Mouse (Mus musculus): Measurements from ENCODE around the gene Opcml. TPM values are rescaled to one million over a fixed set of nuclear protein-coding genes. Genes with fewer than 3 reads are reported as not detected.

The Opcml gene
- polyA plus RNA-seq, 1 experiment = not detected

DNA sequence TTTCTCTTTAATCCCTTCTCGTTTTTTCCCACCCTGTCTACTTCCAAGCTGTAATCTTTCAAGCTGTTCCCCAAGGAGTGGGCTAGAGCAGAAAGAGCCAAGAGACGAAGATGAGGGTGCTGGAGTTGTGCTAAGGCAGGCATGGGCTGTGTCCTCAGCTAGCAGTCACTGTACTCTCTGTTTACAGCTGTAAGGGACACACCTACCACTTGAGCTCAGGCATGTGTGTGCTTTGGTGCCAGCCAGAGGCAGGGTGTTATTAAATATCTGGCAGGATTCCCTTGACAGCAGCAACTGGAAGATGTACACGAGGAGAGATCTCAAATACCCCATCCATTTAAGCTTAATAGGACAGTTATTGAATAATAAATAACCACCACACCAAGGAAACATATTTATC is 490.4 kb downstream of the Opcml start:
- Histone ChIP-seq H3K9me3 (replicated peaks; ENCODE audit: control insufficient read depth, insufficient read depth, low read length, poor library complexity, severe bottlenecking) (no peaks in the 10 kb centered on the region), H3K4me1 (ENCODE audit: control insufficient read depth, insufficient read depth, low read length) (no peaks in the 10 kb centered on the region), H3K27ac (ENCODE audit: insufficient read depth, low read length) (no peak overlapping the region), H3K9ac (ENCODE audit: low read depth, poor library complexity, severe bottlenecking) (no peak overlapping the region), H3K36me3 (ENCODE audit: control insufficient read depth, insufficient read depth, low read length, poor library complexity, severe bottlenecking) (no peaks in the 10 kb centered on the region), H3K4me3 (ENCODE audit: low read depth, low read length) (no peak overlapping the region), H3K27me3 (ENCODE audit: control insufficient read depth, insufficient read depth, low read length, poor library complexity, severe bottlenecking) (no peaks in the 10 kb centered on the region)
- TF ChIP-seq POLR2A (IDR thresholded peaks at IDR 0.05; ENCODE audit: insufficient read depth, low read length) (no peak), EP300 (IDR thresholded peaks at IDR 0.05; ENCODE audit: insufficient read depth, low read depth, low read length) (no peak), CTCF (IDR thresholded peaks at IDR 0.05; ENCODE audit: low read depth, low read length) (no peak)

DNA sequence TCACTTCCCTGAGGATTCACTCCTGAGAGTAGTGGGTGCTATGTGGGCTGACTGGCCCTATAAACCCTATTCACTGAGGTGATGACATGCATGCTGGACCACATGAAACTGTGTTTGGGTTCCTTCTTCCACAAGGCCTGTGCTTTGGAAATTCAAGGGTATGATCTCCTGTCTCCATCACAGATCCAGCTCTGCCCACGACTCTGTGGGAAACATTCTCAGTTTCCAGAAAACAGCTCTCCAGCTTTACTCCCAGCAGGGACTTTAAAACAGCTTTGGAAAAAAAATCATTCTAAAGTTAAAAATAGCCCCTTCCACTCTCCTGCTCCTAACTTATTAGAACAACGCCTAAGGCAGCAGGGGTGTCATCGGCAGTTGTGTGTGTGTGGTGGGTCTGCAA is 491.0 kb downstream of the Opcml start:
- Histone ChIP-seq H3K4me1 (ENCODE audit: control insufficient read depth, insufficient read depth, low read length) (no peaks in the 10 kb centered on the region), H3K36me3 (ENCODE audit: control insufficient read depth, insufficient read depth, low read length, poor library complexity, severe bottlenecking) (no peaks in the 10 kb centered on the region), H3K27me3 (ENCODE audit: control insufficient read depth, insufficient read depth, low read length, poor library complexity, severe bottlenecking) (no peaks in the 10 kb centered on the region), H3K4me3 (ENCODE audit: low read depth, low read length) (no peak overlapping the region), H3K9ac (ENCODE audit: low read depth, poor library complexity, severe bottlenecking) (no peak overlapping the region), H3K27ac (ENCODE audit: insufficient read depth, low read length) (no peak overlapping the region), H3K9me3 (replicated peaks; ENCODE audit: control insufficient read depth, insufficient read depth, low read length, poor library complexity, severe bottlenecking) (no peaks in the 10 kb centered on the region)
- no peak for TF ChIP-seq EP300 (IDR thresholded peaks at IDR 0.05; ENCODE audit: insufficient read depth, low read depth, low read length)
- no peak for TF ChIP-seq CTCF (IDR thresholded peaks at IDR 0.05; ENCODE audit: low read depth, low read length)
- no peak for TF ChIP-seq POLR2A (IDR thresholded peaks at IDR 0.05; ENCODE audit: insufficient read depth, low read length)

DNA sequence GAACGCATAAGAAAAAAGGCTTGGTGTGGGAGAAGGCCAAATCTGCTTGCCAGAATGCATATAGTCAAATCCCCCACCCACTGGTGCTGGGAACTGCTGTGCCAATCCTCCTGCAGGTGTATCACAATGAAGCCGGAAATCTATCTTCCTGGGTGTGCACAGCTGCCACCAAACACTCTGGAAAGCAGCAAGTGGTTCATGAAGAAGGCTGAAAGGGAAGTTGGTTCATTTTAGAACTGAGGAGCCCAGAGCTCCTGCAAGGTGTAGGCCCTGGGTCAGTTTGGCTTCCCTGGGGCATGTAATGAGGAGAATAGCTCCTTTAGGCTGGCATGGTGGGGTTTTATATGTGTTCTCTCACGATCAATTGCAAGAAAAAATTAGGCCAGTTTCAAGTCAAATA is 494.4 kb downstream of the Opcml start:
- no peaks in the 10 kb centered on the region for H3K27me3 ChIP-seq (ENCODE audit: control insufficient read depth, insufficient read depth, low read length, poor library complexity, severe bottlenecking)

DNA sequence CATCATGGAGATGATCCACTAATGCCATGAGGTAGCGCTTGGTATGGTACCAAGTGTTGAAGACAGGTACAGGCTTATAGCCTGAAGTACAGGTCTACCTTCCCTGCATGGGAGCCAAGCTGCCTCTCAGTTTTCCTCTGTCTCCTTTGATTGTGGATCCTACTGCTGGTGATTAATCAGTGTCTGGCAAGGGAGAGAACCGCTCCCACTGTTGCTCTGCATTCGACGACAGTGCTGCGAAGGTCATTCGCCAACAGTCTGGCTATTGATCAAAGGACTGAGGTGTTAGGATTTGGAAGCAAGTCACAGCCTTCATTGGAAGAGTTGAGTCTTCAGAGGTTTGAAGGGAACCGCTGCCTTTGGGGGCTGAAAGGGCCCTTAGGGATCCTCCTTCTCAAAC is 495.8 kb downstream of the Opcml start:
- H3K27ac ChIP-seq (ENCODE audit: insufficient read depth, low read length) = no peak overlapping the region
- TF ChIP-seq CTCF (IDR thresholded peaks at IDR 0.05; ENCODE audit: low read depth, low read length) = no peak
- no peak for TF ChIP-seq EP300 (IDR thresholded peaks at IDR 0.05; ENCODE audit: insufficient read depth, low read depth, low read length)
- TF ChIP-seq POLR2A (IDR thresholded peaks at IDR 0.05; ENCODE audit: insufficient read depth, low read length) = no peak
- H3K9ac ChIP-seq (ENCODE audit: low read depth, poor library complexity, severe bottlenecking) = no peak overlapping the region

More for the DNA sequence above, 494.4 kb downstream of the Opcml start:
- no peak overlapping the region for H3K27ac ChIP-seq (ENCODE audit: insufficient read depth, low read length)
- H3K9me3 ChIP-seq (replicated peaks; ENCODE audit: control insufficient read depth, insufficient read depth, low read length, poor library complexity, severe bottlenecking) = no peaks in the 10 kb centered on the region
- no peak overlapping the region for H3K4me3 ChIP-seq (ENCODE audit: low read depth, low read length)
- no peaks in the 10 kb centered on the region for H3K36me3 ChIP-seq (ENCODE audit: control insufficient read depth, insufficient read depth, low read length, poor library complexity, severe bottlenecking)
- H3K4me1 ChIP-seq (ENCODE audit: control insufficient read depth, insufficient read depth, low read length) = no peaks in the 10 kb centered on the region
- no peak for TF ChIP-seq CTCF (IDR thresholded peaks at IDR 0.05; ENCODE audit: low read depth, low read length)
- no peak for TF ChIP-seq POLR2A (IDR thresholded peaks at IDR 0.05; ENCODE audit: insufficient read depth, low read length)
- TF ChIP-seq EP300 (IDR thresholded peaks at IDR 0.05; ENCODE audit: insufficient read depth, low read depth, low read length) = no peak
- no peak overlapping the region for H3K9ac ChIP-seq (ENCODE audit: low read depth, poor library complexity, severe bottlenecking)

DNA sequence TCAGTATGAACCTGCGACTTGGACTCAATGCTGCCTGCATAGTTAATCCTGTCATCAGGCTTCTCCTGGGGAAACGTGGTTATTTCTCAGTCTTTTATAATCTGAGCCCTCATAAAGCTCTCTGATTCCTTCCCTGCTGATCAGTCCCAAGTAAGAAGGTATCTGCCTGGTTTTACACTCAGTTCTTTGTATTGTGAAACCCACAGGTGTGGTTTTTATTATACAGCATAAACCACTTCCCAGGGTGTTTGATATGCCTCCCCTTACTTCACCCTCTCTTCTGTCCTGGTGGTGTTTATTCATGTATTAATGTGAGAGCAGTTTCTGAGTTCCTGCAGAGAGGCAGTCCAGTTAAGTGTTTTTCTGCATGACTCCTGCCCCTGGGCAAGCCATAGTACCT is 496.9 kb downstream of the Opcml start:
- Histone ChIP-seq H3K27me3 (ENCODE audit: control insufficient read depth, insufficient read depth, low read length, poor library complexity, severe bottlenecking) (no peaks in the 10 kb centered on the region), H3K4me1 (ENCODE audit: control insufficient read depth, insufficient read depth, low read length) (no peaks in the 10 kb centered on the region), H3K9ac (ENCODE audit: low read depth, poor library complexity, severe bottlenecking) (no peak overlapping the region), H3K36me3 (ENCODE audit: control insufficient read depth, insufficient read depth, low read length, poor library complexity, severe bottlenecking) (no peaks in the 10 kb centered on the region), H3K9me3 (replicated peaks; ENCODE audit: control insufficient read depth, insufficient read depth, low read length, poor library complexity, severe bottlenecking) (no peaks in the 10 kb centered on the region), H3K27ac (ENCODE audit: insufficient read depth, low read length) (no peak overlapping the region), H3K4me3 (ENCODE audit: low read depth, low read length) (no peak overlapping the region)
- no peak for TF ChIP-seq CTCF (IDR thresholded peaks at IDR 0.05; ENCODE audit: low read depth, low read length)
- no peak for TF ChIP-seq EP300 (IDR thresholded peaks at IDR 0.05; ENCODE audit: insufficient read depth, low read depth, low read length)
- no peak for TF ChIP-seq POLR2A (IDR thresholded peaks at IDR 0.05; ENCODE audit: insufficient read depth, low read length)

More for the DNA sequence above, 495.8 kb downstream of the Opcml start:
- Histone ChIP-seq H3K4me3 (ENCODE audit: low read depth, low read length) (no peak overlapping the region), H3K4me1 (ENCODE audit: control insufficient read depth, insufficient read depth, low read length) (no peaks in the 10 kb centered on the region), H3K9me3 (replicated peaks; ENCODE audit: control insufficient read depth, insufficient read depth, low read length, poor library complexity, severe bottlenecking) (no peaks in the 10 kb centered on the region), H3K27me3 (ENCODE audit: control insufficient read depth, insufficient read depth, low read length, poor library complexity, severe bottlenecking) (no peaks in the 10 kb centered on the region), H3K36me3 (ENCODE audit: control insufficient read depth, insufficient read depth, low read length, poor library complexity, severe bottlenecking) (no peaks in the 10 kb centered on the region)

DNA sequence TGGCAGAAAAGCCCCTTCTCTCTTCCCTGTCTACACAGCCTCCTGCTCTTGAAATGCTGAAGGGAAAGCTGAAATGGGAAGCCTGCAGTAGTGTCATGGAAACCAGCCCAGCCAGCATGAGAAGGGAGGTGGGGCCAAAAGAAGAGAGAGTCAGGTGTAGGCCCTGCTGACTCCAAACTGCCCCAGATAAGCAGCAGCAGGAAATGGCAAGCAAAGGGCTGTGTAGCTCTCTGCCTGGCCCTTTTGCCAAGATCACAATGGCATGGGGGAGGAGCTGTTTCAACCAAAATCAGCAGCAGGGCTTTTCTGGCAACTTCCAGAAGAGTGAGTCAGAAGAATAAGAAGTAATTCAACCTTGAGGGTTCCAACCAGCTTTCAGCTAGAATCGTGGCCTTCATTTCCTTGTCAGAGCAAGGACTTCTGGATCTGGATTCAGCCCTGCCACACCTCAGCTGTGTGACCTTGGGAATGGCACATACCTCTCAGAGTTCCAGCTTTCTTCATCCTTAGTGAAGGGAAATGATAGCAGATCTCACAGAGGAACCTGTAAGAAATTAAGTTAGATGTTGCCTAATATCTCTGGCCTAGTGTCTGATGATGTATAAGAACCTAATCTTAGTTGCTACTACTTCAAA is 499.2 kb downstream of the Opcml start:
- Histone ChIP-seq H3K9ac (ENCODE audit: low read depth, poor library complexity, severe bottlenecking) (no peak overlapping the region), H3K27me3 (ENCODE audit: control insufficient read depth, insufficient read depth, low read length, poor library complexity, severe bottlenecking) (no peaks in the 10 kb centered on the region), H3K9me3 (replicated peaks; ENCODE audit: control insufficient read depth, insufficient read depth, low read length, poor library complexity, severe bottlenecking) (peaks cover 3% of the 10 kb centered on the region; the same call in 1 of the 2 replicates), H3K36me3 (ENCODE audit: control insufficient read depth, insufficient read depth, low read length, poor library complexity, severe bottlenecking) (no peaks in the 10 kb centered on the region), H3K4me1 (ENCODE audit: control insufficient read depth, insufficient read depth, low read length) (no peaks in the 10 kb centered on the region), H3K4me3 (ENCODE audit: low read depth, low read length) (no peak overlapping the region), H3K27ac (ENCODE audit: insufficient read depth, low read length) (no peak overlapping the region)
- no peak for TF ChIP-seq POLR2A (IDR thresholded peaks at IDR 0.05; ENCODE audit: insufficient read depth, low read length)
- TF ChIP-seq CTCF (IDR thresholded peaks at IDR 0.05; ENCODE audit: low read depth, low read length) = no peak
- TF ChIP-seq EP300 (IDR thresholded peaks at IDR 0.05; ENCODE audit: insufficient read depth, low read depth, low read length) = no peak

Data from ES-Bruce4 (cell line).